Mouse (Mus musculus) urinary bladder, postnatal 14 days (tissue): ENCODE results near the gene Gmeb2.
A peak's percentile ranks its signal among the peaks of the same experiment; 100 is the strongest.

ENCODE experiments used
- DNase-seq: peaks from one replicate; pipeline ENCODE4 v3.0.0; 2021; ENCODE audit warnings: low spot score

Gene Gmeb2

GRCm38 (mm10) chr2:181224994-181225393, 62.8 kb downstream of the Gmeb2 start:
- DNase-seq = no peak

GRCm38 (mm10) chr2:181220361-181220760, 67.5 kb downstream of the Gmeb2 start:
- no peak for DNase-seq

- DNase-seq = peak; percentile 76
These were observed 68.2 kb downstream of the Gmeb2 start, which contains the start of gene Fndc11 for GRCm38 (mm10) chr2:181219538-181220216. Gene Fndc11, plus strand, starts transcription at chr2:181220013.

GRCm38 (mm10) chr2:181218881-181219485, 68.9 kb downstream of the Gmeb2 start:
- no peak for DNase-seq

- no peak for DNase-seq
These were observed 71.8 kb downstream of the Gmeb2 start for GRCm38 (mm10) chr2:181216037-181216436.

- peak; percentile 20 for DNase-seq
These were observed 74.8 kb downstream of the Gmeb2 start, which contains the start of gene Srms for GRCm38 (mm10) chr2:181213021-181213445. Gene Srms, minus strand, starts transcription at chr2:181213185.

- no peak for DNase-seq
These were observed 75.3 kb downstream of the Gmeb2 start for GRCm38 (mm10) chr2:181212389-181213020.

- DNase-seq = no peak
These were observed 81.7 kb downstream of the Gmeb2 start for GRCm38 (mm10) chr2:181206118-181206517.

GRCm38 (mm10) chr2:181205678-181206077, 82.2 kb downstream of the Gmeb2 start:
- DNase-seq = no peak

GRCm38 (mm10) chr2:181202886-181203285, 84.9 kb downstream of the Gmeb2 start:
- no peak for DNase-seq

GRCm38 (mm10) chr2:181202422-181202821, 85.4 kb downstream of the Gmeb2 start, which contains the start of gene Ptk6:
Gene Ptk6, minus strand, starts transcription at chr2:181202789.
- DNase-seq = no peak

GRCm38 (mm10) chr2:181201606-181202005, 86.2 kb downstream of the Gmeb2 start:
- no peak for DNase-seq
